Mouse (Mus musculus): ENCODE measurements at regions not wholly inside any gene's neighbourhood (a gene's known extent, or its start where the extent isn't known, plus 50 kb on each side); places are given as distances from the start of the nearest gene placed in this dataset.

- no peak for DNase-seq
- intact Hi-C loops (cut with DNase I; ENCODE audit: low total_unique reads): no loop called here
Observed at GRCm38 (mm10) chr16:76532928-76533217, 159.2 kb upstream of the Nrip1 start.

DNA sequence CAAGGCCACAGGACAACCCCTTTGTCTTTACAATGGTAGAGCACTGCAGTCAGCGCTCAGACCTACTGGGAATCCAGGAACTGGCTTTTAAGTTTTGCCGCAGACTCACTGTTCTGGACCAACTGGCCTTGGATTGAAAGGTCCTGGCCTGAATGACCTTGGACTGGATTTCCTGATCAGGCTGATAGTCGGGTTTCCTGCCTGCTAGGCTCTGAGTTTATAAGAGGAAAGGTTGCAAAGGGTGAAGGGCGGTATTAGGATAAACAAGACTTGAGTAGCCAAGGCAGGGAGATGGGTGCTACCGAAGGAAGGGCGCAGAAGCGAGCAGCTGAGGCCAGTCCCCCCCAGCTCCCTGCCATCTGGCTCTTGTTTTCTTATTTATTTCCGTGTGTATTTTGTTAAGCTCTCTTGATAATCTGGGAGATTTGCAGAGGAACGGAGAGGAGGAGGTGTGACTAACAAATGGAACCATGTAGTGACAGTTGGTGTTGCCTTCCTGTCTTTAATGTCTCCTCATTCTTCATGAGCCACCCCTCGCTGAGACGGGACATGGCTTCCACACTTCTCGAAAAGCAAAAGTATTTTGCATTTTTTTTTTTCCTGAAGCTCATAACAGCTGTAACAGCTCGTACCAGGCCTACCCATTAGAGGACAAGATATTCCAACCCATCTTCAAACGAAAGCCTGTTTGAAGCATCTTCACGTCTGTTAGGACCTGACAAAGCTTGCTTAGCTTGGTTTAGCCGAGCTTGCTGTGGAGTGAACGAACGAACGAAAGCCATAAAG, 158.7 kb upstream of the Nrip1 start:
- intact Hi-C loops (cut with DNase I; ENCODE audit: low total_unique reads): no loop called here
- DNase-seq: no peak

DNA sequence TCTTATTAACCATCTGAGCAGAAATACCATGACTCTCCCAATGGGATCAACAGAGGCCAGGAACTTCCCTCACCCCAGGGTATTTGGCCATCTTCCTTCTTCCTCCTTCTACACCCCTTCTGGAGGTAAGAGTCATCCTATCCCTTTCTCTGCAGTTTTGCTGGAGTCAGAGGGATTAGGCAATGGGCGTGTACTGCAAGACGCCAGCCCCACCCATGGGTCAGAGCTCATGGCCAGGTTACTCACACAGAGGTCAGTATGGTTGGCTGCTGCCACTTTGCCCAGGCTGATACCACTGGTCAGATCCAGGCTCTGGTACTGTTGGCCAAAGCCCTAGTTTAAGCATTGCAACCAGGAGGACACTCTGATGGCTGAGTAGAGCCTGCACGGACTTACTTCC, 157.3 kb upstream of the Nrip1 start:
- intact Hi-C loops (cut with DNase I; ENCODE audit: low total_unique reads): no loop called here
- DNase-seq: no peak

GRCm38 (mm10) chr16:76529613-76530012, 156.0 kb upstream of the Nrip1 start:
- intact Hi-C loops (cut with DNase I; ENCODE audit: low total_unique reads): no loop called here
- no peak for DNase-seq

GRCm38 (mm10) chr16:76527106-76527949, 153.7 kb upstream of the Nrip1 start:
- DNase-seq: no peak
- intact Hi-C loops (cut with DNase I; ENCODE audit: low total_unique reads): no loop called here

- DNase-seq: no peak
- intact Hi-C loops (cut with DNase I; ENCODE audit: low total_unique reads): no loop called here
Observed at GRCm38 (mm10) chr16:76525563-76525962, 151.9 kb upstream of the Nrip1 start.

- intact Hi-C loops (cut with DNase I; ENCODE audit: low total_unique reads): no loop called here
- no peak for DNase-seq
Observed at GRCm38 (mm10) chr16:76524921-76525320, 151.3 kb upstream of the Nrip1 start.

DNA sequence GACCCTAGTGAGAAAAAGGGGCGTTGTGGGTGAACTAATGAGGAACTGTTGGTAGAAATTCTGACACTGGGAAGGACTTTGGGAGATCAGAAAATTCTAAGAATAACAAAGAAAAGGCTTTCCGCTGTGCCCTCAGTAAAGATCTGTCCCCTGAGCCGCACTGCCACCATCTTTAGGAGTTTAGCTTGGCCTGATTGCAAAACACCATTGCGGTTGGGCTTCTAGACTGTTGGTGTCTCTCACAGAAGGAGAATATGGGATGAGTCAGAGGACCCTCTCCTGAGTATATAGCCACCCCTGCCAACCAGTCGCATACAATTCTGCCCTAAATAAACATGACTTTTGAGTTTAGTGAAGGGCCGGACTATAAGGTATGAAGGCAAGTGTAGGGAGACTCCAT, 147.5 kb upstream of the Nrip1 start:
- no peak for DNase-seq
- intact Hi-C loops (cut with DNase I; ENCODE audit: low total_unique reads): no loop called here

DNA sequence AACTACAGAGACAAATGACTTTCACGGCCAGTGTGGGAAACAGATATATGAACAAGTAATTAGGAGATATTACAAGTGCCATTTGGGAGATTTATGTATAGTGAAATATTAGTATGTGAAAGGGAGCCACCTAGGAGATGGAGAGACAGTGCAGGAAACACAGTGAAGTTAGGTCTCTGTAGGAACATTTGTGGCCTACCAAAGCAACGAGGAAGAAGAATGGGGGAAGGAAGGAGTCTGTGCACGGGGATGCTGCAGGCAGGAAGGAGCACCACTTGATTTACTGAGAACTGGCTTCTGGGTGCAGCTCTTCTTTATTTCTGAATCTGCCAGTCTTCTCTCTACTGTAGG, 147.0 kb upstream of the Nrip1 start:
- intact Hi-C loops (cut with DNase I; ENCODE audit: low total_unique reads): no loop called here
- no peak for DNase-seq

GRCm38 (mm10) chr16:76519911-76520642, 146.4 kb upstream of the Nrip1 start:
- no peak for DNase-seq
- intact Hi-C loops (cut with DNase I; ENCODE audit: low total_unique reads): no loop called here

- no peak for DNase-seq
- intact Hi-C loops (cut with DNase I; ENCODE audit: low total_unique reads): no loop called here
Observed at GRCm38 (mm10) chr16:76510861-76511260, 137.2 kb upstream of the Nrip1 start.

GRCm38 (mm10) chr16:76509109-76509650, 135.6 kb upstream of the Nrip1 start:
- no peak for DNase-seq
- intact Hi-C loops (cut with DNase I; ENCODE audit: low total_unique reads): no loop called here

DNA sequence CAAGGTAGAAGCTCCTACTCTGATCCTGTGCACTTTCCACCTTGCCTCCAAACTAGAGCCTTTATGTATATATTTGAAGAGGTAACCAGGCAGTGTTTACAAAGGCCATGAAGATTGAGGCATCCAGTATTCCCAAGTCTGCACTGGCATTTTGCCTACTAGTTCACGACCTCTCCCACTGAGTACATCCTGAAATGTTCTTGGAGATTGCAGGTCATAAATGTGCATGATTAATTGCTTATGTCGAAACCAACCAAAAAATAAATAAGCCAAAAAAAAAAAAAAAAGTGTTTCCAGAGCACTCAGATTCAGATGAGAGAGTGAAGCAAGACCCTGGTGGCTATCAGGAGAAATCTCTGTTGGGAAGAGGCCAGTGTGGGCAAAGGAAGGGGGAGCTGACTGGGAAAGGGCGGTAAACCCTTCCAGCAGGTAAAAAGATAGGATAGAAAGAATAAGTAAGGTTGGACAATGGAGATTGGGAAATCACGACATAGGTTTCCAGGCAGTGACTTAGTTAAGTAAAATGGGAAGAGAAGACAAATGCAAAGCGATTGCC, 133.6 kb upstream of the Nrip1 start:
- DNase-seq: no peak
- intact Hi-C loops (cut with DNase I; ENCODE audit: low total_unique reads): no loop called here

DNA sequence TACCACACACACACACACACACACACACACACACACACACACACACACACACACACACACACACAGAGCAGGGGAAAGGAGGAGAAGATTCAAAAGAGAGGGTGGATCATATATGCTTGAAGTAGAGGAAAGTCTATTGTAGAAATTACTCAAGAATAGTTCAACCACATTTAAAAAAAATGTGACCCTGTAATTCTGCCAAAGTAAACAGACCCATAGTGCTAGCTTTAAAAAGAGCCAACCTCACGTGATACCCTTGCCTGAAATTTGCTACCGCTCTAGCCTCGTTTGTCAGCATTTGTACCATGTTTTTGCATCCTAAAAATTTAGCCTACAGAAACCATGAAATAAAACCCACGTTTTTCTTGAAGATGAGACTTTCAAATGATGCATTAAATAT, 132.6 kb upstream of the Nrip1 start:
- intact Hi-C loops (cut with DNase I; ENCODE audit: low total_unique reads): no loop called here
- DNase-seq: no peak

DNA sequence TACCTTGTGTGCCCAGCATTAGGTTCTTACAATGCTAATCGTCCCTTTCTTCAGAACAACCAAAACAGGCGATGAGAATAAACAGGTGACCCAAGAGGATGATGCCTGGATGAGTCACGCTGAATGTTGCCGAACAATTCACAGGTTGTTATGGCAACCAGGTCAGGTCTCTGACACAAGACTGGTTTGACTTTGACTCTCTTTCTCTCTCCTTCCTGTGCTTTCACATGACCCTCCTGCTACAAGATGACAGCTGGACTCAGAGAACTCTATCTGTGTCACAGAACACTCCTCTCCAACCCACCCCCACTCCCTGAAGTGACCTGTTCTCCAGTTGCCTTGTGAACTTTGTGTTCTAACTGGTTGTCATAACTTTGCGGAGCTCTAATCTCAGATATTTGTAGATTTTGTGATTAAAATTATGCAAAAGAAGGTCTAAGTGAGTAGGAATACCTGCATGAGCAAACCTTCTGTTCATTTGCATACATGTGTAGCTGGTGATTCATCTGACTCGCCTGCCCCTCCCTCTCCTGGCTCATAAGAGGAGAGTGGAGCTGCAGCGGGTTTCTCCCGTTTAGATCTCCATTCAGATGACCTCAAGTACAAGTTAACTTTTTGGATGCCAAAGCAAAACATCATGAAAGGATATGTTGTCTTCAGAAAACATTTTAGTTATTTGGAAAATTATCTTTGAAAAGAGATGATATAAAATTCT, 126.2 kb upstream of the Nrip1 start:
- intact Hi-C loops (cut with DNase I; ENCODE audit: low total_unique reads): no loop called here
- DNase-seq: no peak

- no peak for DNase-seq
- intact Hi-C loops (cut with DNase I; ENCODE audit: low total_unique reads): no loop called here
Observed at GRCm38 (mm10) chr16:76498233-76498632, 124.6 kb upstream of the Nrip1 start.

GRCm38 (mm10) chr16:76497041-76497808, 123.6 kb upstream of the Nrip1 start:
- no peak for DNase-seq
- intact Hi-C loops (cut with DNase I; ENCODE audit: low total_unique reads): no loop called here

GRCm38 (mm10) chr16:76483419-76483818, 109.8 kb upstream of the Nrip1 start:
- no peak for DNase-seq
- intact Hi-C loops (cut with DNase I; ENCODE audit: low total_unique reads): no loop called here

DNA sequence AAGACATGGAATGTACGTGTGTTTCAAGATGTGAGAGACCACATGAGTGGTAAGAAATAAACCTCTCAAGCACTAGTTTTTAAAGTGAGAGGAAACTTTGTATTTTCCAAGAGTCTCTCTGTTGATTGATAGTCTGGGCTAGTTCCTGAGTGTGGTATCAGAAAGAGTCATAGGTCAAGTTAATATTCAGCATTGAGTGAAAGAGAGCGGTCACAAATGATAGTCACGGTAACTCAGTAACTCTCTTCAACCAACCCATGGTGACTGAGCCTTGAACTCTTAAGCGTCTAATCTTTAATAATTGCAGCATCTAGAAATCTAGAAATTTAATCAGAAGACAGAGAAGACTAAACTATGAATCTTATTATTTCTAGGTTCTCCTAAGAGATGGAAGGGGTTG, 108.3 kb upstream of the Nrip1 start:
- no peak for DNase-seq
- intact Hi-C loops (cut with DNase I; ENCODE audit: low total_unique reads): no loop called here
